Mouse (Mus musculus) hindbrain, embryonic 11.5 days (tissue): ENCODE results near the gene Pars2. TPM values are rescaled to one million over a fixed set of nuclear protein-coding genes. Genes with fewer than 3 reads are reported as not detected.

Experiments used
- ATAC-seq: fragments of 200-750 bp; cut with Nextera tagmentation; 2 replicates; pipeline ENCODE4 v1.8.0; 2017; ENCODE audit warnings: mild to moderate bottlenecking, moderate TSS enrichment, moderate library complexity; ENCODE audit not compliant: low FRiP score
- DNase-seq: peaks from one replicate; pipeline ENCODE4 v3.0.0-alpha.2; 2015; ENCODE audit warnings: low spot score
- H3K27ac ChIP-seq: fragments of 300-500 bp; sonication (generic); 2 replicates; pipeline ENCODE4 v1.5.1; 2014; ENCODE audit warnings: mild to moderate bottlenecking, low read depth, low read length
- H3K27me3 ChIP-seq: fragments of 300-500 bp; sonication (generic); 2 replicates; pipeline ENCODE4 v1.6.1; 2014; ENCODE audit warnings: mild to moderate bottlenecking, low read length, moderate library complexity, mixed read lengths; ENCODE audit not compliant: control insufficient read depth, insufficient read depth
- H3K36me3 ChIP-seq: fragments of 300-500 bp; sonication (generic); 2 replicates; pipeline ENCODE4 v1.6.1; 2014; ENCODE audit warnings: mild to moderate bottlenecking, low read length, moderate library complexity, mixed read lengths; ENCODE audit not compliant: control insufficient read depth, insufficient read depth
- H3K4me1 ChIP-seq: fragments of 300-500 bp; sonication (generic); replicated peaks from 2 replicates; pipeline ENCODE4 v1.6.1; 2014; ENCODE audit warnings: low read length, mixed read lengths; ENCODE audit not compliant: control insufficient read depth, insufficient read depth
- H3K4me2 ChIP-seq: fragments of 300-500 bp; sonication (generic); replicated peaks from 2 replicates; pipeline ENCODE4 v1.6.1; 2014; ENCODE audit warnings: mild to moderate bottlenecking, low read depth, low read length
- H3K4me3 ChIP-seq: fragments of 300-500 bp; sonication (generic); 2 replicates; pipeline ENCODE4 v1.5.1; 2014; ENCODE audit warnings: low read depth, low read length
- H3K9ac ChIP-seq: fragments of 300-500 bp; sonication (generic); 2 replicates; pipeline ENCODE4 v1.6.1; 2014; ENCODE audit warnings: low read depth, low read length
- H3K9me3 ChIP-seq: fragments of 300-500 bp; sonication (generic); 2 replicates; pipeline ENCODE4 v1.6.1; 2016; ENCODE audit warnings: low read length; ENCODE audit not compliant: control insufficient read depth
- WGBS: fragments of 180-500 bp; shearing (Covaris S2); extraction: QIAGEN DNeasy Blood & Tissue Kit; methylation state at CpG from one replicate; pipeline ENCODE4 v1.1.7; 2014; 5-methylcytosine and 5-hydroxymethylcytosine counted together
- polyA plus RNA-seq: library from polyadenylated mRNA; unstranded; fragments of >200 nt; fragmentation: Nextera tagmentation; extraction: Ambion mirVana; gene quantifications from 2 replicates; pipeline ENCODE4 v1.2.1, GENCODE M21; 2014

Gene Pars2
- polyA plus RNA-seq, 1 experiment from 2014 or later: 9.6 TPM

DNA sequence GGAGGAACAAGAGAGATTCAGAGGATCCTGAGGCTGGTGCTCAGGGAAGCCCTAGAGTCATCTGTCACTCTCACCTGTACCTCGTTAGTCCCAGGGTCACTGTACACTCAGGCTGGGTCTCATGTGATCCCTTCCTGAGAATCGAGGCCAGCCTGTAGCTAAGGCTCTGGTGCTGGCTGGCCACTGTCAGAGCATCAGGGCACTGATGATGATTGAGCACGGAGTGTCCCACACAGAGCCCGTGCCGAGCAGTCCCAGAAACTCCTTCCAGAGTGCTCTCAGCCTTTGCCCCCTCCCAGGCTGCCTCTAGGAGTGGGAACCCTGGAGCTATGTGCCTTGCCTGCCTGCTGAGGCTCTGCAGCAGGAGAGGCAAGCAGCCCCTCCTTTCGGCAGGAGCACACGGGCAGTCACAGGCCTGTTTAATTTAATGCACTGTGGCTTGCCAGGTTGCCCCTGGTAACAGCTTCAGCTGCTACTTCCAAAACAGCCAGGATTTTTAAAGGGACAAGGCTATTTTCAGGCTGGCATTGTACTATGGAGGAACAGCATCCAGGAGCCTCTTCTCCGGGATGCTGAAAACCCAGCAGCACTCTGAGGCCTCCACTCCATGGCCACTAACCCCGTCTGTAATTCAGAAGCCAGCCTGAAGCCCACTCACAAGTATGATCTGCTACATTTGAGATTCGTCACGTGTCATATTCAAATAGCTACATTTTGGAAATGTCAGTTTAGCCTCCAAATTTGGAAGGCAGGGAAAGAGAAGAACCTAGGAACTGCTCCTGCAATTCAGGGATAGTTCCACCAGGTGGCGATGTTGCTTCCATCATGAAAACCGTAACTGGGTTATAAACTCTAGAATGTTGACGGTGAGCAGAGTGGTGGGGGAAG is 20.3 kb upstream of the Pars2 start:
- peak; percentile 76 for ATAC-seq
- DNase-seq: peak; percentile 80
- Histone ChIP-seq H3K9me3 (no peaks in the 10 kb centered on the region), H3K4me3 (no peak overlapping the region), H3K9ac (no peak overlapping the region), H3K4me2 (no peak overlapping the region), H3K4me1 (0 out of 2 replicates have a peak, but pooled peaks cover 2% of the 10 kb centered on the region), H3K27me3 (no peaks in the 10 kb centered on the region), H3K36me3 (no peaks in the 10 kb centered on the region), H3K27ac (no peak overlapping the region)
- WGBS: 30% methylated on average over 14 of the region's 14 CpGs

DNA sequence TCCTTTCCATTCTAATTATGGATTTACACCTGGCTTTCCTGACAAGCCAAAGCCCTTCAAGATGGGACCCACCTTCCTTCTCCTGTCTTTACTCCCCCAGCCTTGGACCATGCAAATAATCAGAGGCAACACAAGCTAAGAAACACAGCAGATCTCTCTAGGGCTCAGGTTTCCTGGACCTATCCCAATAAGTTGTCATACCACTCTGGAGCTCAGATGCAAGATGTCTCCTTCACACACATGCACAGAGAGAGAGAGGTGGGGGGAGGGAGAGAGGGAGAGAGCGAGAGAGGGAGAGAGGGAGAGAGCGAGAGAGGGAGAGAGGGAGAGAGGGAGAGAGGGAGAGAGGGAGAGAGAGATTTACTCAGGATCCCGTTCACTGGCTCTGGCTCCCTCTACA is 18.6 kb upstream of the Pars2 start:
- H3K27me3 ChIP-seq: no peaks in the 10 kb centered on the region
- H3K4me2 ChIP-seq: no peak overlapping the region
- 64% methylated on average over 1 of the region's 3 CpGs for WGBS
- DNase-seq (no peak), ATAC-seq (no peak)
- no peak overlapping the region for H3K27ac ChIP-seq
- H3K4me1 ChIP-seq: 0 out of 2 replicates have a peak, but pooled peaks cover 2% of the 10 kb centered on the region
- H3K9me3 ChIP-seq: no peaks in the 10 kb centered on the region
- H3K4me3 ChIP-seq: no peak overlapping the region
- no peaks in the 10 kb centered on the region for H3K36me3 ChIP-seq
- H3K9ac ChIP-seq: no peak overlapping the region

DNA sequence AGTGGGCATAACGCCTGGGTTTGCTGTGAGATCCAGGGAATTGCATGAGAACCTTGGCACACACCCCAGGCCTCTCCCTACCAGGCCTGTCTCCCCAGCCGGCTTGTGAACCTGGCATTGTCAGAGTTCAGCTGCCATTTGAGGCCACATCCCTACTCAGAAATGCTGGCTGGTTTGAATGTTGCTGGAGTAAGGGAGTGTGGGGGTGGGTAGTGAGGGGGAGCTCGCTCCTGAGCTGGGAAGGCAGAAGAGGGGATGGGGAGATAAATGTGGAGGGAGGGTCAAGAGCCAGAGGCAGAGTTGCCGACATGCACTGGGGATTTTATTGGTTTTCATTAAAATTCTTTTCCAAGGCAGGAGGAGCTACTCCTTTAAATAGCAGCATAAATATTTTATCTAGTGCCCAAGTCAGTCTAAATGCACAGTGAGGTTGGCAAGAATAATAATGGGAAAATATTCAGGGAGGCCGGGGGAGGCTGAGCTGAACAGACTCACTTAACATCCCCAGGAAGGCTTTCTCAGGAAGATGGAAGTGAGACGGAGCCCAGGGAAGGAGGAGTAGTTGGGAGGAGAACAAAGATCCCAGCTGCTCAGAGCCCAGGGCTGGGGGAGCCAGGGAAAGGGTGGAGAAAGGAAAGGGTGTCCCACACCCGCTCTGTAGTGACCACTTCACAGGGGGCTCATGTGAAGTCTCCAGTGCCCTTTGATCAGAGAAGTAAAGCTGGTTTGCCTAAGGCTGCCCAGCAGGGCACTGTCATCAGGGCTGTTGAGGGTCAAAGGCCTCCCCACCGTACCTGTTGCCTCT is 17.4 kb upstream of the Pars2 start:
- H3K27me3 ChIP-seq: no peaks in the 10 kb centered on the region
- 42% methylated on average over 8 of the region's 8 CpGs for WGBS
- DNase-seq (no peak), ATAC-seq (no peak)
- no peaks in the 10 kb centered on the region for H3K9me3 ChIP-seq
- H3K4me3 ChIP-seq: no peak overlapping the region
- no peak overlapping the region for H3K27ac ChIP-seq
- no peak overlapping the region for H3K4me2 ChIP-seq
- no peaks in the 10 kb centered on the region for H3K36me3 ChIP-seq
- 0 out of 2 replicates have a peak, but pooled peaks cover 2% of the 10 kb centered on the region for H3K4me1 ChIP-seq
- no peak overlapping the region for H3K9ac ChIP-seq

DNA sequence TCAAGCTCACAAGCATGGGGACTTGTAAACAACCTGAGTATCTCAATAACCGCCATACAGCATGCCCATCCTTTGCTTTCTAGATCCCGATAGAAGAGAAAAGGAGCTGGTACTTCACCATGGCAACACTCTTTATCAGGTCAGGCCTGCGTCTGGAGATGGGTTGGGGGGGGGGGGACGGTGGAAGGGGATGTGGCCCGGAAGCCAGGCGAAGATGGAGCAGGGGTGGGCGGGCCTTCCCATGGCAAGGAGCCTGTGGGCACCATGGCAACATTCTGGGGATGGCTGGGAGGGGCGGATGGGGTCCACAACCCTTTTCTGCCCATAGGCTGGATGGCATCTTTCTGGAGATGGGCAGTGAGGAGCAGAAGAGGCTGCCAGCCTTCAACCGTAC is 16.8 kb upstream of the Pars2 start:
- Histone ChIP-seq H3K4me2 (no peak overlapping the region), H3K4me1 (0 out of 2 replicates have a peak, but pooled peaks cover 2% of the 10 kb centered on the region), H3K9ac (no peak overlapping the region), H3K36me3 (no peaks in the 10 kb centered on the region), H3K27me3 (no peaks in the 10 kb centered on the region), H3K27ac (no peak overlapping the region), H3K4me3 (no peak overlapping the region), H3K9me3 (no peaks in the 10 kb centered on the region)
- ATAC-seq (no peak), DNase-seq (no peak)
- WGBS: 45% methylated on average over 9 of the region's 9 CpGs

DNA sequence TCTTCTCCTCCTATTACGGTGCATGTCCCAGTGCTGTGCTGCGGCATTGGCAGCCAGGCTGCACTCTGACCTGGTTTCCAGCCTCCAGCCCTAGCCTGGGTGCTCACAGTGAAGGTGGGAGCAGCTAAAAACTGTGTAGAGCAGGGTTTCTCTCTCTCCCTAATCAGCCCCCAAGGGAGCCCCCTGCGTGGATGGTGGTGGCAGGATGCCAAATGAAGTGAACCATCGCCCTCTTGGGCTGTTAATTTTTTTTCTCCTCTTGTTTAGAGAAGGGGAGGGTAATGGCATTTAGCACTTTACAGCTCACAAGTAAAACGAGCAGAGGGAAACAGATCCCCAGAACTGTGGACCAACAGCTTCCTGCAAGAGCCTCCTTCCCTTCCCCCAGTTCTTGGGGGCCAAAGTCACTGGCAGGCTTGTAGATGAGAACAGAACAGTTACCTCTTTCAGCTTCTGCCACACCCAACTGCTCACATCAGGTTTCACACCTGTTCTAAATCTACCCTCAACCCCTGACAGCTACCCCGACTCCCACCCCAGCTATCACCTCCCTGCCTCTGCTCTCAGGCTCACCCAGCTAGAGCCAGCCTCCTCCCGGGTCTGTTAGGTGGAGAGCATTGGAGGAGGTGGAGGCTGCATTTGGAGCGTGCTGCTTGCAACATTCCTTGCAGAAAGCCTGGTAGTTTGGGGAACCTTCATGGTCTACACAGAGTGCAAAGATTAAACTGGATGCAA is 7.2 kb upstream of the Pars2 start:
- Histone ChIP-seq H3K4me1 (no peaks in the 10 kb centered on the region), H3K27me3 (no peaks in the 10 kb centered on the region), H3K27ac (no peak overlapping the region), H3K4me2 (no peak overlapping the region), H3K36me3 (no peaks in the 10 kb centered on the region), H3K4me3 (no peak overlapping the region), H3K9ac (no peak overlapping the region), H3K9me3 (no peaks in the 10 kb centered on the region)
- WGBS: 51% methylated on average over 8 of the region's 8 CpGs
- DNase-seq: no peak
- no peak for ATAC-seq

DNA sequence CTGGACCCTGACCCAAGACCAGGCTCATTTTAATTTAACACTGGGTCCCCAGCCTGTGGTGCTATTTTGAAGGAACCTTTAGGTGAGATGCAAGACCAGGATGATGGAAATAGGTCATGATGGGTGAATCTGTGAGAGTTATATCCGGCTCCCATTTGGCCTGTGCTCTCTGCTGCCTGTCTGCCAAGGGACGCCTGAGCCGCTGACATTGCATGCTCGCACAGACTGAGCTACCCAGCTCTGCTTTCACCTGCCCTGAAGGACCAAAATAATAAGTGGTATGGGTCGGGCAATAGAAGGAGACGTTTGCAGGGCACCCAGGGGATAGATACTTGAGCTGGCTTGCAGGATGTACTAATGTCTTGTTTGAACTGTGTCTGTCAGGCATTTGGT is 6.7 kb upstream of the Pars2 start:
- DNase-seq (no peak), ATAC-seq (no peak)
- Histone ChIP-seq H3K27ac (no peak overlapping the region), H3K4me3 (no peak overlapping the region), H3K36me3 (no peaks in the 10 kb centered on the region), H3K9ac (no peak overlapping the region), H3K4me2 (no peak overlapping the region), H3K4me1 (no peaks in the 10 kb centered on the region), H3K9me3 (no peaks in the 10 kb centered on the region), H3K27me3 (no peaks in the 10 kb centered on the region)
- WGBS: 74% methylated on average over 6 of the region's 6 CpGs

DNA sequence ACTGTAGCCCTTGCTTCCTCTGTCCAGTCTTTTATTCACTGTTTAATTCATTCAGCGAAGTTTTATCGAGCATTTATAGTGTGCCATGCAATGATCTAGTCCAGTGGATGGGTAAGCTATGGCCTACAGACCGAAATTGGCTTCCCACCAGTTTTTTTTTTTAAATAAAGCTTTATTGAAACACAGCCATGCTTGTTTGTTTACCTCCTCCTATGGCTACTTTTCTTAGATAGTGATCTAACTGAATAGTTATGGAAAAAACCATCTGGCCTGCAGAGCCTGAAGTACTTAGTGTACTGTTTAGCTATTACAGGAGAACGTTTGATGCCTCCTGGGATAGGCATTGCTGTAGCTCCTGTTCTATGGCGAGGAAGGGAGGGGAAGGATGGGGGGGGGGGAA is 5.1 kb upstream of the Pars2 start:
- H3K4me2 ChIP-seq: no peak overlapping the region
- 81% methylated on average over 5 of the region's 5 CpGs for WGBS

DNA sequence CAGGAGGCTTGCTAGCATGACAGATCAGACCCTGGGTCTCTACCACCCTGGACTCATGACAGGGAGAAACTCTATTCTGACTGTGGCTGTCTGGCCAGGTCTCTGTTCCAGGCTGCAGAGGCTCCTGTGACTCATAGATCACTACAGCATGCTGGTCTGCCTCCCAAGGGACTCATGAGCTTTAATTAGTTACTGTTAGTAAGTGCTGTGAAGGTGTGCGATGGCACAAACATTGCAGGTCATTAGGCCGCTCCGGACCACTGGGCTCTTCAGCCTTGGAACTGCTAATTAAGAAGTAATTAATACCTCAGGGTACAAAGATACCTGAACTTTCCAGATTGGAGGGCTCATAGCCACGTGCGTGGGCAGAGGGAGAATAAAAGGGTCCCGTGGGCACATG is 3.7 kb upstream of the Pars2 start:
- peaks cover 4% of the 10 kb centered on the region; the same call in 1 of the 2 replicates for H3K4me1 ChIP-seq
- no peak overlapping the region for H3K27ac ChIP-seq
- ATAC-seq: no peak
- no peak overlapping the region for H3K4me3 ChIP-seq
- H3K9me3 ChIP-seq: no peaks in the 10 kb centered on the region
- no peak overlapping the region for H3K9ac ChIP-seq
- no peaks in the 10 kb centered on the region for H3K27me3 ChIP-seq
- no peak overlapping the region for H3K4me2 ChIP-seq
- no peak for DNase-seq
- 83% methylated on average over 6 of the region's 6 CpGs for WGBS
- H3K36me3 ChIP-seq: no peaks in the 10 kb centered on the region

More for the DNA sequence above, 5.1 kb upstream of the Pars2 start:
- H3K4me1 ChIP-seq: no peaks in the 10 kb centered on the region
- H3K9ac ChIP-seq: no peak overlapping the region
- no peaks in the 10 kb centered on the region for H3K27me3 ChIP-seq
- H3K27ac ChIP-seq: no peak overlapping the region
- no peaks in the 10 kb centered on the region for H3K9me3 ChIP-seq
- DNase-seq (no peak), ATAC-seq (no peak)
- no peaks in the 10 kb centered on the region for H3K36me3 ChIP-seq
- no peak overlapping the region for H3K4me3 ChIP-seq
